Mouse (Mus musculus): ENCODE data around the gene Fmo5. TPM values are rescaled to one million over a fixed set of nuclear protein-coding genes. Genes with fewer than 3 reads are reported as not detected.

The Fmo5 gene
- total RNA-seq, 2 experiments from 2014 or later: 1.2 to 1.3 TPM

Small RNA genes lying within 50 kb of the gene (microRNA-seq; reads per million reads assigned to microRNA genes)
- gene Mir7225: not detected

Other genes starting within 250 kb of the Fmo5 start
- not detected for gene Olfr1402, start 206.8 kb upstream of the Fmo5 start, total RNA-seq (2021)
- gene Chd1l, start 18.6 kb upstream of the Fmo5 start, total RNA-seq (2021): 1 to 10 TPM; 6.6 to 8.3 TPM
- gene Prkab2, start 29.4 kb downstream of the Fmo5 start, total RNA-seq (2021): 10 to 100 TPM; 31.2 to 33.0 TPM
- gene Gm17651, start 45.9 kb downstream of the Fmo5 start, total RNA-seq (2021): not detected

Data from left cerebral cortex, postnatal 4 days (tissue).